Mouse (Mus musculus) thymus, adult 18-20 months (tissue): Measurements from ENCODE around the gene Ppp1r9b.

ENCODE experiments used
- DNase-seq, 2 experiments: peaks; one replicate each; pipeline ENCODE4 v3.0.0; 2022; ENCODE audit warnings: mixed read lengths in 2 of 2

The Ppp1r9b gene

GRCm38 (mm10) chr11:95053062-95053461 is 62.2 kb downstream of the Ppp1r9b start:
- DNase-seq = no peak
